11 mouse cellular contexts compared by ENCODE assay signal in genomic region chr11:62005911-62006260, GRCm38 (mm10). TPM values are rescaled to one million over a fixed set of nuclear protein-coding genes. Genes with fewer than 3 reads are reported as not detected.
A peak's percentile ranks its signal among the peaks of the same experiment; 100 is the strongest.
DNase-seq lines count a peak whose midpoint lies in the region; ATAC-seq and TF ChIP-seq lines count a peak whose summit lies in the region.
"Had no signal": no experiment of that assay in that cellular context is flagged by ENCODE, and none has a peak within 500 bp of the region (broad histone marks: within the 10 kb centered on the region; RNA-seq: fewer than 3 reads in every experiment).

No protein-coding gene starts in this region.

- no peaks in the 10 kb centered on the region for H3K9me3 ChIP-seq in heart, embryonic 12.5 days (replicated peaks)
- H3K9me3 ChIP-seq in lung, postnatal 0 days (ENCODE audit: low read length): no peaks in the 10 kb centered on the region
- H3K9me3 ChIP-seq in limb, embryonic 15.5 days: no peaks in the 10 kb centered on the region
- no peaks in the 10 kb centered on the region for H3K9me3 ChIP-seq in stomach, embryonic 16.5 days (replicated peaks; ENCODE audit: control insufficient read depth, low read length)
- H3K9me3 ChIP-seq: forebrain, embryonic 12.5 days; limb, embryonic 12.5 days had no signal

- H3K4me1 ChIP-seq in heart, embryonic 12.5 days (replicated peaks): peaks cover 27% of the 10 kb centered on the region
- peaks cover 5% of the 10 kb centered on the region; the same call in 1 of the 2 replicates for H3K4me1 ChIP-seq in lung, postnatal 0 days (ENCODE audit: insufficient read depth, low read depth, low read length)
- H3K4me1 ChIP-seq in limb, embryonic 15.5 days: peaks cover 24% of the 10 kb centered on the region
- H3K4me1 ChIP-seq in stomach, embryonic 16.5 days (ENCODE audit: control insufficient read depth, insufficient read depth, low read length): peaks cover 11% of the 10 kb centered on the region; the same call in 1 of the 2 replicates

- no peak overlapping the region for H3K9ac ChIP-seq in heart, embryonic 12.5 days
- H3K9ac ChIP-seq in lung, postnatal 0 days (replicated peaks; ENCODE audit: low read depth): no peak overlapping the region
- no peak overlapping the region for H3K9ac ChIP-seq in limb, embryonic 15.5 days
- H3K9ac ChIP-seq in stomach, embryonic 16.5 days (ENCODE audit: low read length): no peak overlapping the region
- H3K9ac ChIP-seq: forebrain, embryonic 12.5 days; limb, embryonic 12.5 days had no signal

- 48% methylated on average over 5 of the region's 5 CpGs for WGBS in heart, embryonic 12.5 days
- WGBS in lung, postnatal 0 days: 71% methylated on average over 5 of the region's 5 CpGs
- 63% methylated on average over 5 of the region's 5 CpGs for WGBS in limb, embryonic 15.5 days
- WGBS in stomach, embryonic 16.5 days: 71% methylated on average over 5 of the region's 5 CpGs

- peak overlapping the region; percentile 18; the same call in 1 of the 2 replicates for H3K27ac ChIP-seq in heart, embryonic 12.5 days (ENCODE audit: poor library complexity, severe bottlenecking)
- H3K27ac ChIP-seq in lung, postnatal 0 days (ENCODE audit: low read length): no peak overlapping the region
- peak overlapping the region; percentile 82 for H3K27ac ChIP-seq in limb, embryonic 15.5 days
- H3K27ac ChIP-seq in stomach, embryonic 16.5 days (ENCODE audit: low read length): peak overlapping the region; percentile 64; the same call in 1 of the 2 replicates
- H3K27ac ChIP-seq: forebrain, embryonic 12.5 days had no signal

- no peak for TF ChIP-seq CTCF in lung, postnatal 0 days (IDR thresholded peaks at IDR 0.05)

- DNase-seq in heart, postnatal 25 days (ENCODE audit: low spot score): no peak
- no peak for DNase-seq in lung, postnatal 0 days (ENCODE audit: low spot score)
- no peak for DNase-seq in lung, postnatal 25 days (ENCODE audit: low spot score)
- DNase-seq in left cerebral cortex, adult 11 months (ENCODE audit: low spot score): no peak
- DNase-seq: cerebellum, adult 11-12 months had no signal

- H3K36me3 ChIP-seq in heart, embryonic 12.5 days: no peaks in the 10 kb centered on the region
- no peaks in the 10 kb centered on the region for H3K36me3 ChIP-seq in lung, postnatal 0 days (ENCODE audit: insufficient read depth, low read length)
- no peaks in the 10 kb centered on the region for H3K36me3 ChIP-seq in limb, embryonic 15.5 days
- H3K36me3 ChIP-seq in stomach, embryonic 16.5 days (ENCODE audit: control insufficient read depth, insufficient read depth, low read length): no peaks in the 10 kb centered on the region
- H3K36me3 ChIP-seq: forebrain, embryonic 12.5 days; limb, embryonic 12.5 days had no signal

- H3K27me3 ChIP-seq in heart, embryonic 12.5 days (replicated peaks): no peaks in the 10 kb centered on the region
- H3K27me3 ChIP-seq in lung, postnatal 0 days (replicated peaks; ENCODE audit: insufficient read depth, low read length): no peaks in the 10 kb centered on the region
- H3K27me3 ChIP-seq in limb, embryonic 15.5 days: no peaks in the 10 kb centered on the region
- no peaks in the 10 kb centered on the region for H3K27me3 ChIP-seq in stomach, embryonic 16.5 days (ENCODE audit: control insufficient read depth, insufficient read depth, low read length)
- H3K27me3 ChIP-seq: forebrain, embryonic 12.5 days; limb, embryonic 12.5 days had no signal

- no peak overlapping the region for H3K4me3 ChIP-seq in heart, embryonic 12.5 days
- peak overlapping the region; percentile 12; the same call in 1 of the 2 replicates for H3K4me3 ChIP-seq in lung, postnatal 0 days (ENCODE audit: low read depth, low read length)
- peak overlapping the region; percentile 14; the same call in 1 of the 2 replicates for H3K4me3 ChIP-seq in limb, embryonic 15.5 days
- peak overlapping the region; percentile 15; the same call in 1 of the 2 replicates for H3K4me3 ChIP-seq in stomach, embryonic 16.5 days (replicated peaks; ENCODE audit: low read length)
- H3K4me3 ChIP-seq: forebrain, embryonic 12.5 days; limb, embryonic 12.5 days had no signal

- intact Hi-C loops in heart, postnatal 25 days (cut with DNase I): no loop called here

- ATAC-seq in heart, embryonic 12.5 days (ENCODE audit: insufficient number of reproducible peaks, low FRiP score): no peak
- no peak for ATAC-seq in lung, postnatal 0 days
- ATAC-seq in limb, embryonic 15.5 days (ENCODE audit: insufficient number of reproducible peaks, low FRiP score, low TSS enrichment, low read depth): no peak
- no peak for ATAC-seq in stomach, embryonic 16.5 days (ENCODE audit: insufficient read depth, low FRiP score)
- no peak for ATAC-seq in CD4-positive, CD25-positive, alpha-beta regulatory T cell, adult 4 months

- H3K4me2 ChIP-seq in heart, embryonic 12.5 days: peak overlapping the region; percentile 37; the same call in 1 of the 2 replicates
- peak overlapping the region; percentile 36 for H3K4me2 ChIP-seq in lung, postnatal 0 days (replicated peaks; ENCODE audit: low read depth, low read length)
- peak overlapping the region; percentile 19; the same call in 1 of the 2 replicates for H3K4me2 ChIP-seq in limb, embryonic 15.5 days
- H3K4me2 ChIP-seq in stomach, embryonic 16.5 days (ENCODE audit: low read depth, low read length): peak overlapping the region; percentile 36; the same call in 1 of the 2 replicates
- H3K4me2 ChIP-seq: forebrain, embryonic 12.5 days; limb, embryonic 12.5 days had no signal

- no peak for TF ChIP-seq EP300 in lung, postnatal 0 days (IDR thresholded peaks at IDR 0.05)

RNA-seq across cellular contexts. Expression of gene Specc1, which starts 49.3 kb away (rescaled TPM):
- 16.6 TPM in 2 replicates for polyA plus RNA-seq in heart, embryonic 12.5 days (2016; fragmentation: Nextera tagmentation; extraction: Ambion mirVana)
- 10 to 100 TPM in 1 of 2 experiments, 1 to 10 TPM in 1; 9.6 to 16.5 TPM for total RNA-seq in heart, postnatal 25 days (2021)
- 14.7 and 18.6 TPM in 2 replicates for polyA plus RNA-seq in lung, postnatal 0 days (2015; fragmentation: Nextera tagmentation; extraction: Ambion mirVana)
- 8.8 and 11.0 TPM in 2 replicates for polyA plus RNA-seq in limb, embryonic 15.5 days (2015; fragmentation: Nextera tagmentation; extraction: Ambion mirVana)
- polyA plus RNA-seq in stomach, embryonic 16.5 days (2015; fragmentation: Nextera tagmentation; extraction: Ambion mirVana): 7.6 and 7.7 TPM in 2 replicates
- 1 to 10 TPM; 2.9 to 3.5 TPM for polyA plus RNA-seq in CD4-positive, CD25-positive, alpha-beta regulatory T cell, adult 4 months (2017; shearing (Covaris generic))
